18 mouse cellular contexts compared by ENCODE assay signal in the genomic region with DNA sequence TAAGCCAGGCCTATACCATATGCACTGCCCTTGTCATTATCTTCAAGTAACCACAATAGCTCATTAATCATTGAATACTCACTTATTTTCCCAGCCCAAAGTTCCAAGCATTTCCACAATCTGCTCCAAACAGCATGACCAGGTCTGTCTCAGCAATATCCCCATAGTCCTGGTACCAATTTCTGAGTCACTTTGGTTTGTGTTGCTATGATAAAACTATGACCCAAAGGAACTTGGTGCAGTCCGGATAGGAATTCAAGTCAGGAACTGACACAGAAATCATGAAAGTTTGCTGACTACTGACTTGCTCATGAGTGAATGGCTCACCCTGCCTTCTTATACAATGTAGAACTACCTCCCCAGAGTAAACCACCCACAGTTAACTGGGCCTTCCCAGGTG.
"Had no signal": no experiment of that assay in that cellular context is flagged by ENCODE, and none has a peak within 500 bp of the region (broad histone marks: within the 10 kb centered on the region; RNA-seq: fewer than 3 reads in every experiment).

No protein-coding gene starts in this region.

- DNase-seq: lung, adult 18-20 months; lung, embryonic 14.5 days; lung, postnatal 10 days; lung, postnatal 4 days; midbrain, embryonic 14.5 days; retina, postnatal 1 day; right cerebral cortex, adult 18-20 months; right cerebral cortex, postnatal 25 days; right cerebral cortex, postnatal 4 days; thymus, postnatal 14 days; thymus, postnatal 36 days had no signal

- H3K4me3 ChIP-seq: midbrain, embryonic 10.5 days; midbrain, embryonic 12.5 days; myocyte; neural tube, embryonic 13.5 days; neural tube, embryonic 15.5 days; stomach, embryonic 15.5 days had no signal

- H3K36me3 ChIP-seq: midbrain, embryonic 10.5 days; midbrain, embryonic 12.5 days; neural tube, embryonic 13.5 days; neural tube, embryonic 15.5 days; stomach, embryonic 15.5 days had no signal

- H3K27me3 ChIP-seq: midbrain, embryonic 12.5 days; neural tube, embryonic 13.5 days; neural tube, embryonic 15.5 days; stomach, embryonic 15.5 days had no signal

- H3K27ac ChIP-seq: midbrain, embryonic 10.5 days; midbrain, embryonic 12.5 days; neural tube, embryonic 13.5 days; neural tube, embryonic 15.5 days; stomach, embryonic 15.5 days; stomach, postnatal 0 days had no signal

- H3K4me1 ChIP-seq: midbrain, embryonic 10.5 days; midbrain, embryonic 12.5 days; neural tube, embryonic 13.5 days; neural tube, embryonic 15.5 days; stomach, embryonic 15.5 days had no signal

- H3K9me3 ChIP-seq: midbrain, embryonic 10.5 days; midbrain, embryonic 12.5 days; neural tube, embryonic 13.5 days; neural tube, embryonic 15.5 days; stomach, embryonic 15.5 days had no signal
